Mouse (Mus musculus) bone marrow macrophage, adult 2 months (primary cell): ENCODE measurements around the gene Slc35e2.

Experiments
- CTCF ChIP-seq: IDR thresholded peaks from 2 replicates; pipeline ENCODE4 v1.5.1; 2012; ENCODE audit warnings: low read depth, mild to moderate bottlenecking, low read length, moderate library complexity
- POLR2A ChIP-seq: IDR thresholded peaks from 2 replicates; pipeline ENCODE4 v1.6.1; 2012; ENCODE audit warnings: mild to moderate bottlenecking, low read depth, low read length, borderline replicate concordance

DNA sequence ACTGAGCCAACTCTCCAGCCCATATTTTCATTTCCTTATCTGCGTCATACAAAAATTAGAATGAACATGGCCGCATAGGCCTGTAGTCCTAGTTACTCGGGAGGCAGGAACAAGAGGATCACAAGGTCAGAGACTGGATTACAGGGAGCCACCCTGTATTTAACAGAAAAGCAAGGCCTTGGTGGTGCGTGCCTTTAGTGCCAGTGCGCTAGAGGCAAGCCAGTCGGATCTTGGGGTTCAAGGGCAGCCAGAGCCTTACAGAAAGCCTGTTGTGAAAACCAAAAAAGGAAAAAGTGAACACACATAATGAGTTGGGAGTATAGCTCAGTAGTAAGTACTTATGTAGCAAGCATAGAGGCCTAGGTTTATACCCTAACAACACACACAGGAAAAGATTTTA, 31.4 kb upstream of the Slc35e2 start:
- TF ChIP-seq POLR2A (no peak), CTCF (no peak)
